In the genomic region with DNA sequence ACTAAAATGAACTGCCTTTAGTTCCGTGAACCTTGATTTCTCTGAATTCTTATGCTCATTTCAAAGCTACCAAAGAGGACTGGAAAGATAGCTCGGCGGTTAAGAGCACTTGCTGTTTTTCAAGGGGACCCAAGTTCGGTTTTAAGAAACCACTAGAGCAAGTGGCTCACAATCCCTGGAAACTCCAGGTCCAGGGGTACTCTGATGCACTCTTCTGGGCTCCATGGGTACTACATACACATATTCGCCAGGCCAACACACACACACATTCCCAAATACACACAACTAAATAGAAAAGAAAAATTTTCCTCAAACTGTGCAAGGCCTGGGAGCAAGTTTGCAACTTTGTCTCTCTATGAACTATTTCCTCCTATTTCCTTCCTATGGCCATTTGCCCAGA, we compare ENCODE assay signal across 14 mouse cellular contexts.
DNase-seq lines count a peak whose midpoint lies in the region; ATAC-seq lines count a peak whose summit lies in the region.
"Had no signal": no experiment of that assay in that cellular context is flagged by ENCODE, and none has a peak within 500 bp of the region (broad histone marks: within the 10 kb centered on the region; RNA-seq: fewer than 3 reads in every experiment).

No protein-coding gene starts in this region.

- no peak overlapping the region for H3K9ac ChIP-seq in hindbrain, embryonic 11.5 days (ENCODE audit: low read depth, low read length)
- H3K9ac ChIP-seq: embryonic facial prominence, embryonic 15.5 days; liver, embryonic 13.5 days; neural tube, embryonic 12.5 days had no signal

- H3K27ac ChIP-seq in hindbrain, embryonic 11.5 days (ENCODE audit: low read depth, low read length), result no peak overlapping the region
- H3K27ac ChIP-seq in hindbrain, embryonic 10.5 days, result no peak overlapping the region
- H3K27ac ChIP-seq: embryonic facial prominence, embryonic 15.5 days; liver, embryonic 13.5 days; midbrain, embryonic 10.5 days; neural tube, embryonic 12.5 days had no signal

- H3K4me3 ChIP-seq in hindbrain, embryonic 11.5 days (ENCODE audit: low read depth, low read length), result no peak overlapping the region
- H3K4me3 ChIP-seq in hindbrain, embryonic 10.5 days, result no peak overlapping the region
- H3K4me3 ChIP-seq: embryonic facial prominence, embryonic 15.5 days; liver, embryonic 13.5 days; midbrain, embryonic 10.5 days; neural tube, embryonic 12.5 days had no signal

- H3K4me1 ChIP-seq in hindbrain, embryonic 11.5 days (replicated peaks; ENCODE audit: control insufficient read depth, insufficient read depth, low read length), result no peaks in the 10 kb centered on the region
- peaks cover 3% of the 10 kb centered on the region; the same call in 1 of the 2 replicates for H3K4me1 ChIP-seq in hindbrain, embryonic 10.5 days (replicated peaks)
- H3K4me1 ChIP-seq: embryonic facial prominence, embryonic 15.5 days; liver, embryonic 13.5 days; midbrain, embryonic 10.5 days; neural tube, embryonic 12.5 days had no signal

- H3K36me3 ChIP-seq in hindbrain, embryonic 11.5 days (ENCODE audit: control insufficient read depth, insufficient read depth, low read length), result no peaks in the 10 kb centered on the region
- no peaks in the 10 kb centered on the region for H3K36me3 ChIP-seq in hindbrain, embryonic 10.5 days
- H3K36me3 ChIP-seq: embryonic facial prominence, embryonic 15.5 days; liver, embryonic 13.5 days; midbrain, embryonic 10.5 days; neural tube, embryonic 12.5 days had no signal

- intact Hi-C loops in left cerebral cortex, postnatal 4 days (cut with DNase I), result no loop called here

- H3K9me3 ChIP-seq in hindbrain, embryonic 11.5 days (ENCODE audit: control insufficient read depth, low read length), result no peaks in the 10 kb centered on the region
- H3K9me3 ChIP-seq in hindbrain, embryonic 10.5 days, result no peaks in the 10 kb centered on the region
- H3K9me3 ChIP-seq: embryonic facial prominence, embryonic 15.5 days; midbrain, embryonic 10.5 days had no signal

- H3K4me2 ChIP-seq in hindbrain, embryonic 11.5 days (replicated peaks; ENCODE audit: low read depth, low read length), result no peak overlapping the region
- H3K4me2 ChIP-seq: embryonic facial prominence, embryonic 15.5 days; heart, embryonic 11.5 days; liver, embryonic 13.5 days; neural tube, embryonic 12.5 days had no signal

- WGBS in hindbrain, embryonic 11.5 days, result 69% methylated on average over 5 of the region's 5 CpGs
- 63% methylated on average over 5 of the region's 5 CpGs for WGBS in hindbrain, embryonic 10.5 days

- peak; percentile 16 for DNase-seq in hindbrain, embryonic 11.5 days (ENCODE audit: low spot score)
- DNase-seq in hindbrain, embryonic 10.5 days (ENCODE audit: low spot score), result no peak
- DNase-seq in left cerebral cortex, postnatal 4 days, result peak; percentile 11
- no peak for DNase-seq in left cerebral cortex, adult 11 months (ENCODE audit: low spot score)
- peak; percentile 34 for DNase-seq in R1 (ENCODE audit: low read depth, low spot score)
- DNase-seq in embryo, embryonic 10 days (ENCODE audit: low spot score), result peak; percentile 20
- DNase-seq in spleen, postnatal 36 days (ENCODE audit: low spot score in 2 of 2), result no peak
- DNase-seq: liver, embryonic 13.5 days had no signal

- ATAC-seq in hindbrain, embryonic 11.5 days (ENCODE audit: low FRiP score), result no peak
- no peak for ATAC-seq in CD4-positive, CD25-positive, alpha-beta regulatory T cell, adult 4 months
- ATAC-seq: inflammation-experienced regulatory T-cells, adult 6 months had no signal

- H3K27me3 ChIP-seq in hindbrain, embryonic 11.5 days (ENCODE audit: control insufficient read depth, insufficient read depth, low read length), result no peaks in the 10 kb centered on the region
- no peaks in the 10 kb centered on the region for H3K27me3 ChIP-seq in hindbrain, embryonic 10.5 days (ENCODE audit: insufficient read depth, poor library complexity, severe bottlenecking)
- H3K27me3 ChIP-seq: embryonic facial prominence, embryonic 15.5 days; liver, embryonic 13.5 days; neural tube, embryonic 12.5 days had no signal

Comparison
In these comparisons a context has a peak if more than half of its experiments do, and no peak if none do; other contexts are left out.
1. DNase-seq: peak in hindbrain, embryonic 11.5 days (single experiment), left cerebral cortex, postnatal 4 days (single experiment), R1 (single experiment) and embryo, embryonic 10 days (single experiment); none in hindbrain, embryonic 10.5 days (single experiment), left cerebral cortex, adult 11 months (single experiment) and spleen, postnatal 36 days (0 of 2).